Mouse (Mus musculus): ENCODE measurements around the gene Card19. TPM values are rescaled to one million over a fixed set of nuclear protein-coding genes. Genes with fewer than 3 reads are reported as not detected.

Card19 gene
- polyA plus RNA-seq, 1 experiment from 2014 or later = 19.7 TPM

- peak within 1 kb of the TSS; percentile 60 for H3K4me2 ChIP-seq (ENCODE audit: low read depth)
- ATAC-seq (ENCODE audit: insufficient read depth, low FRiP score, low TSS enrichment) (no peak), DNase-seq (ENCODE audit: low spot score) (no peak)
- H3K27me3 ChIP-seq (ENCODE audit: control insufficient read depth, insufficient read depth, low read length) = peaks cover 25% of the 10 kb centered on the region
- H3K9ac ChIP-seq (ENCODE audit: low read length) = peak within 1 kb of the TSS; percentile 14; the same call in 1 of the 2 replicates
- H3K27ac ChIP-seq (ENCODE audit: low read depth, low read length) = no peak within 1 kb of the TSS
- peak within 1 kb of the TSS; percentile 32 for H3K4me3 ChIP-seq (ENCODE audit: low read depth, low read length)
- H3K4me1 ChIP-seq (ENCODE audit: control insufficient read depth, insufficient read depth, low read length) = peaks cover 4% of the 10 kb centered on the region; the same call in 1 of the 2 replicates
- no peaks in the 10 kb centered on the region for H3K36me3 ChIP-seq (ENCODE audit: control insufficient read depth, insufficient read depth, low read length)
- H3K9me3 ChIP-seq (ENCODE audit: control insufficient read depth, low read length) = no peaks in the 10 kb centered on the region
- WGBS = 18% methylated on average over 8 of the region's 8 CpGs
Measured at GRCm38 (mm10) chr13:49248467-49248862, 32.6 kb upstream of the Card19 start, which contains the start of gene Susd3. Gene Susd3, minus strand, starts transcription at chr13:49248706.

DNA sequence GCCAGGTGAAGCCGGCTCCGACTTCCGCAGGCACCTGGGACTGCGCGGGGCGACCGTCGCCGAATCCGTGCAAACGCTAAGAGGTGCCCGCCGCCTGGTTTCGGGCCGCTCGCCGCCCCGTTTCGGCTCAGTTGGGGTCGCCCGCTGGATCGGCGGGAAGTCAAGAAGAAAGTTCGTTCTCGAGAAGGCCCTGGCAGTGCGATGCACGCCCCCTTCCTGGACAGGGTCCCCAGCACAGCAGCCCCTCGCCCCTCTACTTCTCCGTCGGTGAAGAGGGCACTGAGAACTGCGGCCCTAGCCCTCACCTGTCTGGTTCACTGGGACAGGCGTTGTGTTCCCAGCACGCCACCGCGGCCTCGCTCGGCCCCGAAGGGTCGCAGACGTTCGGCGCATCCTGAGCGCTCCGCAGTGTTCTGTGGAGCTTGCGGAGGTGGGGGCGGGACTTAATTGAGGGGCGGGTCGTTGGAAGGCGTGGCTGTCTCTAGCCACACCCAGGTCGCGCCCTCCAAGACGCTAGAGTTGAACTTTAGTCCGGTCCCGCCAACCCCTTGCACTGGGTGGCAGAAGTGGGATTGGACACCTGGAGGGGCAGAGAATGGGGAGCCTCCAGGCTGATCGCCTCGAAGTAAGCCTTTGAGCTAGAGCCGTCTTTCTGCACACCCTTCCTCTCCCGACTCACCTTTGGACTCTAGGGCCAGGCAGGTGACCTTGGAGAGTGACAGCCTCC lies 32.1 kb upstream of the Card19 start:
- no peaks in the 10 kb centered on the region for H3K36me3 ChIP-seq (ENCODE audit: control insufficient read depth, insufficient read depth, low read length)
- H3K4me1 ChIP-seq (ENCODE audit: control insufficient read depth, insufficient read depth, low read length) = peaks cover 4% of the 10 kb centered on the region; the same call in 1 of the 2 replicates
- H3K4me3 ChIP-seq (ENCODE audit: low read depth, low read length) = peak overlapping the region; percentile 32
- peaks cover 25% of the 10 kb centered on the region for H3K27me3 ChIP-seq (ENCODE audit: control insufficient read depth, insufficient read depth, low read length)
- DNase-seq (ENCODE audit: low spot score) (peak; percentile 46), ATAC-seq (ENCODE audit: insufficient read depth, low FRiP score, low TSS enrichment) (peak; percentile 41; the same call in 1 of the 2 replicates)
- H3K9ac ChIP-seq (ENCODE audit: low read length) = peak overlapping the region; percentile 14; the same call in 1 of the 2 replicates
- peak overlapping the region; percentile 60 for H3K4me2 ChIP-seq (ENCODE audit: low read depth)
- no peak overlapping the region for H3K27ac ChIP-seq (ENCODE audit: low read depth, low read length)
- 1% methylated on average over 58 of the region's 58 CpGs for WGBS
- no peaks in the 10 kb centered on the region for H3K9me3 ChIP-seq (ENCODE audit: control insufficient read depth, low read length)

- peaks cover 4% of the 10 kb centered on the region; the same call in 1 of the 2 replicates for H3K4me1 ChIP-seq (ENCODE audit: control insufficient read depth, insufficient read depth, low read length)
- H3K4me2 ChIP-seq (ENCODE audit: low read depth) = peak overlapping the region; percentile 60
- peaks cover 25% of the 10 kb centered on the region for H3K27me3 ChIP-seq (ENCODE audit: control insufficient read depth, insufficient read depth, low read length)
- DNase-seq (ENCODE audit: low spot score) = no peak
- no peak overlapping the region for H3K27ac ChIP-seq (ENCODE audit: low read depth, low read length)
- H3K9me3 ChIP-seq (ENCODE audit: control insufficient read depth, low read length) = no peaks in the 10 kb centered on the region
- no peak for ATAC-seq (ENCODE audit: insufficient read depth, low FRiP score, low TSS enrichment)
- H3K36me3 ChIP-seq (ENCODE audit: control insufficient read depth, insufficient read depth, low read length) = no peaks in the 10 kb centered on the region
- no peak overlapping the region for H3K9ac ChIP-seq (ENCODE audit: low read length)
- peak overlapping the region; percentile 32 for H3K4me3 ChIP-seq (ENCODE audit: low read depth, low read length)
- 34% methylated on average over 12 of the region's 12 CpGs for WGBS
Measured at GRCm38 (mm10) chr13:49247232-49247739, 31.4 kb upstream of the Card19 start.

DNA sequence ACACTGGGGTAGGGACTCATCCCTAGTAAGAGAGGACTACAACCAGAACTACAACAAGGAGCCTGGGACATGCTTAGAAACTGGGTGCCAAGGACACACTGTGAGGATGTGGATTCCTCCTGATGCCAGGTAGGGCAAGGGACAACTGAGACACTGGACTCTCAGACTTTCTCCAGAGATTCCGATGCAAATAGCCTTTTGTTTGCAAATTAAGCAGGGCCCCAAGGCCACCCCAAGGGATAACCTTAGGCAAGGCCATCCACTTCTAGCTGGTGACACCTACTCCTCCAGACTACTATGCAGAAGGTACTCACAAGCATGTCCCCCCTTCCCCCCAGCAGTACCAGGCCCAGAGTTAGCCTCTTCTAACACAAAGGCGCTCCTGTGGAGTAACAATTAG lies 30.8 kb upstream of the Card19 start:
- DNase-seq (ENCODE audit: low spot score) = no peak
- no peak for ATAC-seq (ENCODE audit: insufficient read depth, low FRiP score, low TSS enrichment)
- H3K27ac ChIP-seq (ENCODE audit: low read depth, low read length) = no peak overlapping the region
- H3K36me3 ChIP-seq (ENCODE audit: control insufficient read depth, insufficient read depth, low read length) = no peaks in the 10 kb centered on the region
- no peak overlapping the region for H3K9ac ChIP-seq (ENCODE audit: low read length)
- whole genome bisulfite sequencing = 61% methylated on average over 2 of the region's 2 CpGs
- H3K4me2 ChIP-seq (ENCODE audit: low read depth) = no peak overlapping the region
- no peak overlapping the region for H3K4me3 ChIP-seq (ENCODE audit: low read depth, low read length)
- H3K4me1 ChIP-seq (ENCODE audit: control insufficient read depth, insufficient read depth, low read length) = peaks cover 4% of the 10 kb centered on the region; the same call in 1 of the 2 replicates
- peaks cover 25% of the 10 kb centered on the region for H3K27me3 ChIP-seq (ENCODE audit: control insufficient read depth, insufficient read depth, low read length)
- H3K9me3 ChIP-seq (ENCODE audit: control insufficient read depth, low read length) = no peaks in the 10 kb centered on the region

DNA sequence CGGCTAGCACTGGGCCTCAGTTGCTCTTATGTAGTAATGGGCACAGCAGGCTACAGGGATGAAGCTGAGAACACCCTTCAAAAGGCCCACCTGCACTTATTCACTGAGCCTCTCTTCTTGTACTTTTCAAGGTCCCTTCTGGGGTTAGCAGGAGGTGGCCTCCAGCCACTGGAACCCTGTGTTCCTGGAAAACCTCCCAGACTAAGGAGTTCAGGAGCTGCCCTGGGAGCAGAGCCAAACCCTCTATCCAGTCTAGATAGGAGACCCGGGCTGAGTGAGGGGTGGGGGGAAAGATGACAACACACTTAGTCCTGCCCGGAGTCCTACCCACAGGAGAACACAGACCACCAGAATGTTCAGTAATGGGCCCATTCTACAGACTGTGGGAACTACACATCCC lies 30.2 kb upstream of the Card19 start:
- H3K27ac ChIP-seq (ENCODE audit: low read depth, low read length) = no peak overlapping the region
- no peak overlapping the region for H3K4me2 ChIP-seq (ENCODE audit: low read depth)
- H3K9ac ChIP-seq (ENCODE audit: low read length) = no peak overlapping the region
- DNase-seq (ENCODE audit: low spot score) (no peak), ATAC-seq (ENCODE audit: insufficient read depth, low FRiP score, low TSS enrichment) (no peak)
- H3K27me3 ChIP-seq (ENCODE audit: control insufficient read depth, insufficient read depth, low read length) = peaks cover 25% of the 10 kb centered on the region
- H3K9me3 ChIP-seq (ENCODE audit: control insufficient read depth, low read length) = no peaks in the 10 kb centered on the region
- H3K4me3 ChIP-seq (ENCODE audit: low read depth, low read length) = no peak overlapping the region
- H3K36me3 ChIP-seq (ENCODE audit: control insufficient read depth, insufficient read depth, low read length) = no peaks in the 10 kb centered on the region
- H3K4me1 ChIP-seq (ENCODE audit: control insufficient read depth, insufficient read depth, low read length) = peaks cover 4% of the 10 kb centered on the region; the same call in 1 of the 2 replicates
- 85% methylated on average over 3 of the region's 3 CpGs for WGBS

- Histone ChIP-seq H3K9me3 (ENCODE audit: control insufficient read depth, low read length) (no peaks in the 10 kb centered on the region), H3K27ac (ENCODE audit: low read depth, low read length) (no peak overlapping the region), H3K4me1 (ENCODE audit: control insufficient read depth, insufficient read depth, low read length) (peaks cover 4% of the 10 kb centered on the region; the same call in 1 of the 2 replicates), H3K36me3 (ENCODE audit: control insufficient read depth, insufficient read depth, low read length) (no peaks in the 10 kb centered on the region), H3K4me2 (ENCODE audit: low read depth) (no peak overlapping the region), H3K9ac (ENCODE audit: low read length) (no peak overlapping the region), H3K27me3 (ENCODE audit: control insufficient read depth, insufficient read depth, low read length) (peaks cover 25% of the 10 kb centered on the region), H3K4me3 (ENCODE audit: low read depth, low read length) (no peak overlapping the region)
- 58% methylated on average over 4 of the region's 4 CpGs for WGBS
- no peak for ATAC-seq (ENCODE audit: insufficient read depth, low FRiP score, low TSS enrichment)
- no peak for DNase-seq (ENCODE audit: low spot score)
Measured at GRCm38 (mm10) chr13:49245251-49245650, 29.4 kb upstream of the Card19 start.

DNA sequence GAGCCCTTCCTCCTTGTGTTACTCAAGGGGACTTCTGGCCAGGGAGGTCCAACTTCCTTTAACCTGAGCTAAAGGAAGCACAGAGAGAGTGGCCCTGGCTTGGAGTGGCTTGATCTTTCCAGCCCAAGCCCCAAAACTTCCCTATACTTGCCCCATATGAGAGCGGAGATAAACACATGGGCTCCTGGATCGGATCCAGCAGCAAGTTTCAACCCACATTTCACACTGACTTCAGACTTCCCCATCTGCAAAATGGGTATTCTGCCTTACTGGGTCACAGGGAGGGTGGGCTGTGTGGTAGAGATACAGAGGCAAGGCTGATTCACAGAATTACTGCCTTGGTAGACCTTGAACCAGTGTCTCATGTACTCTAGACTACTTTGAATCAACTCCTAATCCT lies 27.7 kb upstream of the Card19 start:
- no peak for ATAC-seq (ENCODE audit: insufficient read depth, low FRiP score, low TSS enrichment)
- H3K27ac ChIP-seq (ENCODE audit: low read depth, low read length) = no peak overlapping the region
- WGBS = 92% methylated on average over 2 of the region's 2 CpGs

GRCm38 (mm10) chr13:49242321-49243065 lies 26.7 kb upstream of the Card19 start:
- no peak for DNase-seq (ENCODE audit: low spot score)
- WGBS = 74% methylated on average over 9 of the region's 9 CpGs
- Histone ChIP-seq H3K9ac (ENCODE audit: low read length) (no peak overlapping the region), H3K4me2 (ENCODE audit: low read depth) (no peak overlapping the region), H3K4me3 (ENCODE audit: low read depth, low read length) (no peak overlapping the region), H3K27me3 (ENCODE audit: control insufficient read depth, insufficient read depth, low read length) (peaks cover 10% of the 10 kb centered on the region), H3K4me1 (ENCODE audit: control insufficient read depth, insufficient read depth, low read length) (no peaks in the 10 kb centered on the region; the same call in 1 of the 2 replicates), H3K36me3 (ENCODE audit: control insufficient read depth, insufficient read depth, low read length) (no peaks in the 10 kb centered on the region), H3K9me3 (ENCODE audit: control insufficient read depth, low read length) (no peaks in the 10 kb centered on the region), H3K27ac (ENCODE audit: low read depth, low read length) (no peak overlapping the region)
- ATAC-seq (ENCODE audit: insufficient read depth, low FRiP score, low TSS enrichment) = no peak

More for the DNA sequence above, 27.7 kb upstream of the Card19 start:
- peaks cover 20% of the 10 kb centered on the region for H3K27me3 ChIP-seq (ENCODE audit: control insufficient read depth, insufficient read depth, low read length)
- no peaks in the 10 kb centered on the region for H3K36me3 ChIP-seq (ENCODE audit: control insufficient read depth, insufficient read depth, low read length)
- no peak overlapping the region for H3K9ac ChIP-seq (ENCODE audit: low read length)
- DNase-seq (ENCODE audit: low spot score) = no peak
- no peak overlapping the region for H3K4me3 ChIP-seq (ENCODE audit: low read depth, low read length)
- H3K9me3 ChIP-seq (ENCODE audit: control insufficient read depth, low read length) = no peaks in the 10 kb centered on the region
- no peak overlapping the region for H3K4me2 ChIP-seq (ENCODE audit: low read depth)
- peaks cover 4% of the 10 kb centered on the region; the same call in 1 of the 2 replicates for H3K4me1 ChIP-seq (ENCODE audit: control insufficient read depth, insufficient read depth, low read length)

Data from neural tube, embryonic 11.5 days (tissue).